Mouse (Mus musculus): ENCODE measurements around the gene Igsf8.

Igsf8 gene

GRCm38 (mm10) chr1:172274116-172274515 is 12.7 kb downstream of the Igsf8 start:
- DNase-seq: peak in 1 of 2 experiments; percentile 9

- no peak for DNase-seq
Observed at GRCm38 (mm10) chr1:172274547-172274946, 13.1 kb downstream of the Igsf8 start.

DNA sequence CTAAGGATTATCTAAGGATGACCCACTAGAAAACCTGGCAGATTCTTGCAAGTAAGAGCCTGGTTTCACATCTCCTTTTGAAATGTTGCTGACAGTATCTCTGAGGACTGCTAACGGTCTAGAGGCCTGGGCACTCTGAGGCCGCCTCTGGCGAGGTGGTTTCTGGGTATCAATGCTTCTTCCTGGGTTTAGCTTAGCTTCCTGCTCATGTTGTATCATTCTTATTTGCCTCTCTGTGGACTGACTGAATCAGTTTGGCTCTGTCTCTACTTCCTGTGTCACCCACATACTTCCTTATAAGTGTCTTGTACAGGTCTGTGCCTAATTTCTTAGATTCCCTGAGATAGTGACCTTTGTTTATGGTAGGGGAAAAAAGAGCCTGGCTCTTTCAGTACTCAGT is 15.7 kb downstream of the Igsf8 start:
- DNase-seq: no peak

DNA sequence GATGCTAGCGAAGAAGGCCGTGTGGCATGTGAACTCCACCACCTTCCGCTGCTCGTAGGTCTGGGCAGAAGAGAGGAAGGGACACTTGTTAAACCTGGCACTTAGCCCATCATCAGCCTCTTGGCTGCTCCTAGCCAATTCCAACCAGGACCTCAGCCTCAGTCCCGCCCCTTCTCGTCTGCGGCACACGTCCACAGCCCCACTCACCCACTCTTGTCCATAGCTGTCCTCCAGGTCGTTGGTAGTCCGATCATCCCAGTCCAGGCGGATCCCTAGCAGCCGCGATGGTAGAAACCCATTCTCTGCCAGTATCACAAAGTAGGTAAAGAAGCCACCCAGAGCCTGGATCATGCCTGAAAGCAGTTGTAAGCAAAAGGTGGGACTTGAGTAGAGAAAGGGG is 16.9 kb downstream of the Igsf8 start:
- no peak for DNase-seq

GRCm38 (mm10) chr1:172279768-172280509 is 18.5 kb downstream of the Igsf8 start:
- no peak for DNase-seq

- DNase-seq: no peak
Observed at GRCm38 (mm10) chr1:172281522-172282254, 20.2 kb downstream of the Igsf8 start.

GRCm38 (mm10) chr1:172283073-172283472 is 21.6 kb downstream of the Igsf8 start:
- DNase-seq: no peak

- DNase-seq: no peak
Observed at GRCm38 (mm10) chr1:172284221-172284620, 22.8 kb downstream of the Igsf8 start.

DNA sequence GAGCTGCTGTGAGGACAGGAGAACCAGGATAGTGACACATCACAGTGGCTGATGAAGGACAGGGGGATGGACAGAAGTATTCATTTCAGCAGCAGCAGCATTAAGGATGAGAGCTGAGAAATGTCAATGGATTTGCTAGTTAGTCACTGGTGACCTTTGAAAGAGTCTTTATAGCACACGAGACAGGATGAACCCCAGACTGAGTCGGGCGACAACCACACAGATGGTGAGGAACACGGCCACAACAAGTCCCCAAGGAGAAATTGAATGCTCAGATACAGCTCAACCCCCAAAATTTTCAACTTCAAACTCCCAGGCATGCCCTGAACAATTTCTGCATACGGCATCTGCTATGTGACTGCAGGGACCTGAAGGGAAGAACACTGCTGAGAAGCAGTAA is 25.3 kb downstream of the Igsf8 start:
- no peak for DNase-seq

- no peak for DNase-seq
Observed at GRCm38 (mm10) chr1:172288900-172289616, 27.6 kb downstream of the Igsf8 start.

DNA sequence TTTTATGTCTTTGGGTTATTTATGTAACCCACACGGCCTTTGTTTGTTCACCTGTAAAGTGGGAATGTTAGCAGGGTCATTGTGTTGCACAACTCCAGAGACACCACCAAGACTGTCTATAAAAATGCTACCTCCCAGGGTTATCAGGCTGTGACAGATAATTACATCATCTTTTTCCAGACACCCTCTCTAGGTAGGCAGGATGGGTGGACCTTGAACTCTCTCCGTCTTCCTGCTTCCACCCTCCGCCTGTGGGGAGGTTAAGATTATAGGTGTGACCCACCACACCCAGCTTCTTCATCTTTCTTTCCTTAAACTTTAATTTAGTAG is 28.1 kb downstream of the Igsf8 start:
- no peak for DNase-seq

GRCm38 (mm10) chr1:172292880-172293279 is 31.4 kb downstream of the Igsf8 start:
- DNase-seq: no peak

- no peak for DNase-seq
Observed at GRCm38 (mm10) chr1:172293449-172293848, 32.0 kb downstream of the Igsf8 start.

DNA sequence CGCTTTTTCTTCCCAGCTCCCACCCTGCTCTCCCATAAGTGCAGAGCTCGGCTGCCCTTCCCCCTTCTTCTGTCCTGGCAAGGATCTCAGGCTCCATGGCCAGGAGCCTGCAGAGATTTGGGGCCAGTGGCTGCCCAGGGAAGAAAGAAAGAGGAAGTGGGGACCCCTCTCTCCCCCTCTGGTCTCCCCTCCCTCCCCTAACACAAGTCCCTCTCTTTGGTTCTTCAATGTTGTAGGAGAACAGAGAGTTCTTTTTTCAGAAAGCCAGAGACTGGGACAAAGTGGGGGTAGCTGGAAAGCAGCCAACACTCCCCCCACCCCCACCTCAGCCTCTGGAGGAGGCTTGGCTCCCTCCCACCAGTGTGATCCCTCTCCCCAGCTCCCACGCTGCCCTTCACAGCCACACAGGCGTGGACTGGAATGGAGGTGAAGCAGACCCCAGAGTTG is 34.3 kb downstream of the Igsf8 start:
- peak in 1 of 2 experiments; percentile 38 for DNase-seq

- peak in 1 of 2 experiments; percentile 26 for DNase-seq
Observed at GRCm38 (mm10) chr1:172296816-172297510, 35.5 kb downstream of the Igsf8 start.

- DNase-seq: peak; percentile 47 to 66
Observed at GRCm38 (mm10) chr1:172297611-172298537, 36.4 kb downstream of the Igsf8 start, which contains the start of gene Atp1a2. TSS of gene Atp1a2 (minus strand) at chr1:172298064.

DNA sequence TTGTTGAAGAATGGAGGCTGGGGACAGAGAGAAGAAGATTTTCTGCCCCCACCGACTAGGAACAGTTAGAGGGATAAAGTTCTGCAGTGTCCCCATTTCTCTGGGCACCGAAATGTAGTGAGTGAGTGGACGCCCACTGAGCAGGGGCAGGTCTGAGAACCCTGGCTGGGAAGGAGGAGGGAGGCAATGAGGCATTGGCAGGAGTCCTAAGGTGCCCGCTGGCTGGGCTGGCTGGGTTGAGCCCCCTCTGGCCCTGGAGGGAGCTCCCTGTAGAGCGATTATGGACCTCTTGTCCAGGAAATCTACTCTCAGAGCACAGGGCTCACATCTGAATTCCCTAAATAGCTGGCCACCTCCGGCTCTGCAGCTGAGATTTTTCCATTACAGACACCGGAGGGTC is 38.1 kb downstream of the Igsf8 start:
- no peak for DNase-seq

- DNase-seq: no peak
Observed at GRCm38 (mm10) chr1:172300247-172300646, 38.8 kb downstream of the Igsf8 start.

GRCm38 (mm10) chr1:172301180-172301579 is 39.7 kb downstream of the Igsf8 start:
- DNase-seq: no peak

DNA sequence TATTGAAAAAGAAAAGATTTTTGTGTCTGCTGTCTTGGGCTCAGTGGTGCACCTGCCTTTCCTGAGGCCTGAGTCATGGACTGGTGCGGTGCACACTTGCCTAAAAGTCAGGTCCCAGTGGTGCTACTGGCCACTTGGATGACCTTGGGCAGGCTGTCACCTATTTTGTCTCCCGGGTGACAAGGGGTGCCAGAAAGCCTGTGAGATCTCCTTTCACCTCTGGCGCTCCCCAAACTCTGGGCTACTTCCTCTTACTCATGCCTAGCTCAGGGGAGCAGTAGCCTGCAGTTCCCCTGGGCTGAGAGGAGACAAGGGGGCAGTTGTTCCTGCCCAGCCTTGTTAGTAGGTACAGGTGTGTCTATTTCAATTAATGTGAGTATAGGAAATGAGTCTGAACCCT is 40.9 kb downstream of the Igsf8 start:
- no peak for DNase-seq

GRCm38 (mm10) chr1:172302851-172303250 is 41.4 kb downstream of the Igsf8 start:
- no peak for DNase-seq

DNA sequence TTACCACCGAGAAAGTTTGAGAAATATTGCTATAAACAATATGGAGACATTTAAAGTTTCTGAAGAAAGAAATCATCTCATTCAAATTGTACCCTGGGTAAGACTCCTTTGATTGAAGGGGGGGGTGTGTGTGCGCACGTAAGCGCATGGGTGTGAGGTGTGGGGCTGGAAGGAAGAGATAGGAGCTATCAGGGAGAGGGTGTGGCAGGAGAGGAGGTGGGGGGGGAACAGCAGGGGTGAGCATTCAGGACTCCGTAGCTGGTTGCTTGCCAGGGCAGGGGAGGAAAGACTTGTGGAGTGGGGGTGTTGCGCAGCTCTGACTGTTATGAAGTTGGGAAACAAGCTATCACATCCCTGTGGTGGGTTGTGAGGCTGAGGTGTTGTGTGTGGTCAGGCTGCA is 43.0 kb downstream of the Igsf8 start:
- DNase-seq: no peak
